Mouse (Mus musculus): ENCODE data around the gene Fgd6. TPM values are rescaled to one million over a fixed set of nuclear protein-coding genes. Genes with fewer than 3 reads are reported as not detected.

Fgd6 gene
- polyA plus RNA-seq, 1 experiment from 2014 or later = 3.3 TPM

DNA sequence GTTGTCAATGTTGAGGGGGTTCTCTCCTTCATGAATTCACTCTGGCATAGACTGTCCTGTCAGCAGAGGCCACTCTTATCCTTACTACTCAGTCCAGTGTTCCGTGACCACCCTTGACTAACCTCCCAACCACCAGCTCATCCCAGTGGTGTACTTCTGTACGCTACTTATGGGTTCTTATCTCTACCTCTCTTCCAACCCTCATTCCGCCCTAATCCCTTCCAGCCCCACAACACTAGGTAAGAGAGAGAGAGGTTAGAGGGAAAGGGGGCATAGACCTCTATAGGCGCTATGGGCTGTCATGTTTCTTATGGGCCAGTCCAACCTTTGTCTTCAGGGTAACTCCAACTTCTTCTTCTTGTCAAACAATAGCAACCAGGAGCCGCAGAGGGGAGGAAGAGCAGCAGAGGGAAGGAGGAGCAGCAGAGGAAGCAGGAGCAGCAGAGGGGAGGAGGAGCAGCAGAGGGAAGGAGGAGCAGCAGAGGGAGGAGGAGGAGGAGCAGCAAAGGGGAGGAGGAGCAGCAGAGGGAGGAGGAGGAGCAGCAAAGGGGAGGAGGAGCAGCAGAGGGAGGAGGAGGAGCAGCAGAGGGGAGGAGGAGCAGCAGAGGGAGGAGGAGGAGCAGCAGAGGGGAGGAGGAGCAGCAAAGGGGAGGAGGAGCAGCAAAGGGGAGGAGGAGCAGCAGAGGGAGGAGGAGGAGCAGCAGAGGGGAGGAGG lies 125.4 kb downstream of the Fgd6 start:
- no peaks in the 10 kb centered on the region for H3K4me1 ChIP-seq (ENCODE audit: insufficient read depth, low read length)
- H3K27me3 ChIP-seq (ENCODE audit: insufficient read depth, low read length) = no peaks in the 10 kb centered on the region
- no peak overlapping the region for H3K9ac ChIP-seq (replicated peaks; ENCODE audit: low read length)
- H3K4me2 ChIP-seq (replicated peaks; ENCODE audit: low read depth, low read length) = no peak overlapping the region
- no peak overlapping the region for H3K27ac ChIP-seq (ENCODE audit: low read length)
- H3K9me3 ChIP-seq (ENCODE audit: low read length) = no peaks in the 10 kb centered on the region
- H3K36me3 ChIP-seq (ENCODE audit: insufficient read depth, low read length) = peaks cover 34% of the 10 kb centered on the region
- 91% methylated on average over 5 of the region's 5 CpGs for WGBS
- no peak overlapping the region for H3K4me3 ChIP-seq (ENCODE audit: low read length)
- no peak for ATAC-seq (ENCODE audit: low FRiP score, low TSS enrichment)

DNA sequence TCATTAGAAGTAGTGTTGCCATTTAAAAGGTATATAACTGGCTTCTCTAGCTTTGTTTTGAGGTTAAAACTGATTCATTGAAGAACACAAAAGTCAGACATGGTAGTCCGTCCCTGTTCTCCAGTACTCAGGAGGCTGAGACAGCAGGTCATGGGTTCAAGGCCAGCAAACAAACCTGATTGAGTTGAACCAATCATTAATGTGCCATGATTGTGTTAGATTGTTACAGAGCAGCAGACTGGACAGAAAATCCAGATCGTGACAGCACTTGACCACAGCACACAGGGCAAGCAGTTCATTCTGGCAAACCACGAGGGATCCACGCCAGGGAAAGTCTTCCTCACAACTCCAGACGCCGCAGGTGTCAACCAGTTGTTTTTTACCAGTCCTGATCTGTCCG lies 126.2 kb downstream of the Fgd6 start:
- Histone ChIP-seq H3K4me1 (ENCODE audit: insufficient read depth, low read length) (no peaks in the 10 kb centered on the region), H3K27ac (ENCODE audit: low read length) (no peak overlapping the region), H3K4me2 (replicated peaks; ENCODE audit: low read depth, low read length) (no peak overlapping the region), H3K36me3 (ENCODE audit: insufficient read depth, low read length) (peaks cover 33% of the 10 kb centered on the region), H3K9me3 (ENCODE audit: low read length) (no peaks in the 10 kb centered on the region), H3K4me3 (ENCODE audit: low read length) (no peak overlapping the region), H3K27me3 (ENCODE audit: insufficient read depth, low read length) (no peaks in the 10 kb centered on the region), H3K9ac (replicated peaks; ENCODE audit: low read length) (no peak overlapping the region)
- ATAC-seq (ENCODE audit: low FRiP score, low TSS enrichment) = no peak
- WGBS = 94% methylated on average over 7 of the region's 7 CpGs

DNA sequence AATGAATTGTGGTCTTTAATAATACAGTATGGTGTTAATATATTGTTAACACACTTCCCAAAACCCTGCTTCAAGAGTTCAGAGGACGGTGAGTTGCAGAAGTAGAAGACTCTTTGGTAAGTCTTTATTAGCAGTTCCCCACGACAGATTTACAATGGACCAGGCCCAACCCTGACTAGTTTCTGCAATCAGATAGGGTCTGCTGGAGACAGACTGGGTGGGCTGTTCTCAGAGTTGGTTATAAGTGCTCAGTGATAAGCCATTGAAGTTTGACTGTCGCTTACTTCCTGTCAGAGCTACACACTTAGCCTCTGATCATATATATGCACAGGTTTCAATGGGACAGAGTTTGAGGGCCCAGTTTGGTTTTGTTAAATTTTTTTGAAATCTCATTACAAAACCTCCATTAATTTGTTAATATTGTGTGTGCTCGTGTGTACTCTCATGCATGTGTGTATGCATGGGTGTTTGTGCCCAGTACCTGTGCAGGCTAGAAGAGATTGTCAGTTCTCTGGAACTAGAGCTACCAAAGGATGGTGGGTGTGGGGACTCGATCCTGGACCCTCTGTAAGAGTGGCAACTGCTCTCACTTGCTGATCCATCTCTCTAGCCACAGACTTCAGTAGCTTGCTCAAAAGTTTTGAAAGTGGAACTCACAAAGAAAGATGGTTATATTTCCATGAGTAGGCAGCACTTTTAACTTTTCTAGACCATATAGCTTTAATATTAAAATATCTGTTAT lies 128.5 kb downstream of the Fgd6 start:
- WGBS = 76% methylated on average over 5 of the region's 5 CpGs
- Histone ChIP-seq H3K4me2 (replicated peaks; ENCODE audit: low read depth, low read length) (no peak overlapping the region), H3K4me1 (ENCODE audit: insufficient read depth, low read length) (no peaks in the 10 kb centered on the region), H3K27me3 (ENCODE audit: insufficient read depth, low read length) (no peaks in the 10 kb centered on the region), H3K36me3 (ENCODE audit: insufficient read depth, low read length) (peaks cover 41% of the 10 kb centered on the region), H3K9ac (replicated peaks; ENCODE audit: low read length) (no peak overlapping the region), H3K27ac (ENCODE audit: low read length) (no peak overlapping the region), H3K4me3 (ENCODE audit: low read length) (no peak overlapping the region), H3K9me3 (ENCODE audit: low read length) (no peaks in the 10 kb centered on the region)
- no peak for ATAC-seq (ENCODE audit: low FRiP score, low TSS enrichment)

DNA sequence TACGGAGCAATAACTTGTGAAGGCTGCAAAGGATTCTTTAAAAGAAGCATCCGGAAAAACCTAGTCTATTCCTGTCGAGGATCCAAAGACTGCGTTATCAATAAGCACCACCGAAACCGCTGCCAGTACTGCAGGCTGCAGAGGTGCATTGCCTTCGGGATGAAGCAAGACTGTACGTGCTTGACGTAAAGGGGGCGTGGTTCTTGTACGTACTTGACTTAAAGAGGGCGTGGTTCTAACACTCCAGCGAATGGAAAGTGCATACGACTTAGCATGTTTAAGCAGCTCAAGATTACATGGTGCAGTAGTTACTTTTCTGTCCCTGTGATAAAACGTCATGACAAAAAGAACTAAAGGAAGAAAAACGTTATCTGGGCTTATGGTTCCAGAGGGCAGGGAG lies 129.6 kb downstream of the Fgd6 start:
- H3K27ac ChIP-seq (ENCODE audit: low read length) = no peak overlapping the region
- 91% methylated on average over 16 of the region's 16 CpGs for WGBS
- no peak overlapping the region for H3K9ac ChIP-seq (replicated peaks; ENCODE audit: low read length)
- peaks cover 48% of the 10 kb centered on the region for H3K36me3 ChIP-seq (ENCODE audit: insufficient read depth, low read length)
- H3K4me2 ChIP-seq (replicated peaks; ENCODE audit: low read depth, low read length) = no peak overlapping the region
- 0 out of 2 replicates have a peak, but pooled peaks cover 3% of the 10 kb centered on the region for H3K9me3 ChIP-seq (ENCODE audit: low read length)
- H3K4me1 ChIP-seq (ENCODE audit: insufficient read depth, low read length) = no peaks in the 10 kb centered on the region
- no peak for ATAC-seq (ENCODE audit: low FRiP score, low TSS enrichment)
- no peaks in the 10 kb centered on the region for H3K27me3 ChIP-seq (ENCODE audit: insufficient read depth, low read length)
- H3K4me3 ChIP-seq (ENCODE audit: low read length) = no peak overlapping the region

DNA sequence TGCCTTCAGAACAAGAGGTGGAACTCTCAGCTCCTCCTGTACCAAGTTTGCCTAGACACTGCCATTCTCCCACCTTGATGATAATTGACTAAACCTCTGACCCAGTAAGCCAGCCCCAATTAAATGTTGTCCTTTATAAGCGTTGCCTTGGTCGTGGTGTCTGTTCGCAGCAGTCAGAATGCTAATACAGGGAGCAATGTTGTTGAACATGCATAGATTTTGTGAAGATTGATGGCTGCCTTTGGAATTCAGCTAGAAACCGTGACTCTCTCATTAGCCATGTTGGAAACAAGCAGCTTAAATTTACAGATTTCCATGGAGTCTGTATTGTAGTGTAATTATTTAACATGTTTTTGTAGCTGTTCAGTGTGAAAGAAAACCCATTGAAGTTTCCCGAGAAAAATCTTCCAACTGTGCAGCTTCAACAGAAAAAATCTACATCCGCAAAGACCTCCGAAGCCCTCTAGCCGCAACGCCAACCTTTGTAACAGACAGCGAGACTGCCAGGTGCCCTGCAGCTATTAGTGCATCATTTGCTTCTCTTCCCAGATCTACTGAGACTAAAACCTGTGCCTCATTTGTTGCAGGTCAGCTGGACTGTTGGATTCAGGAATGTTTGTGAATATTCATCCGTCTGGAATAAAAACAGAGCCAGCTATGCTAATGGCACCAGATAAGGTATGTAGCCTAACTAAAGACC lies 131.4 kb downstream of the Fgd6 start:
- H3K27me3 ChIP-seq (ENCODE audit: insufficient read depth, low read length) = no peaks in the 10 kb centered on the region
- H3K36me3 ChIP-seq (ENCODE audit: insufficient read depth, low read length) = peaks cover 48% of the 10 kb centered on the region
- 0 out of 2 replicates have a peak, but pooled peaks cover 3% of the 10 kb centered on the region for H3K9me3 ChIP-seq (ENCODE audit: low read length)
- no peak overlapping the region for H3K4me3 ChIP-seq (ENCODE audit: low read length)
- ATAC-seq (ENCODE audit: low FRiP score, low TSS enrichment) = no peak
- 92% methylated on average over 11 of the region's 11 CpGs for WGBS
- no peak overlapping the region for H3K9ac ChIP-seq (replicated peaks; ENCODE audit: low read length)
- no peaks in the 10 kb centered on the region for H3K4me1 ChIP-seq (ENCODE audit: insufficient read depth, low read length)
- H3K4me2 ChIP-seq (replicated peaks; ENCODE audit: low read depth, low read length) = no peak overlapping the region
- no peak overlapping the region for H3K27ac ChIP-seq (ENCODE audit: low read length)

DNA sequence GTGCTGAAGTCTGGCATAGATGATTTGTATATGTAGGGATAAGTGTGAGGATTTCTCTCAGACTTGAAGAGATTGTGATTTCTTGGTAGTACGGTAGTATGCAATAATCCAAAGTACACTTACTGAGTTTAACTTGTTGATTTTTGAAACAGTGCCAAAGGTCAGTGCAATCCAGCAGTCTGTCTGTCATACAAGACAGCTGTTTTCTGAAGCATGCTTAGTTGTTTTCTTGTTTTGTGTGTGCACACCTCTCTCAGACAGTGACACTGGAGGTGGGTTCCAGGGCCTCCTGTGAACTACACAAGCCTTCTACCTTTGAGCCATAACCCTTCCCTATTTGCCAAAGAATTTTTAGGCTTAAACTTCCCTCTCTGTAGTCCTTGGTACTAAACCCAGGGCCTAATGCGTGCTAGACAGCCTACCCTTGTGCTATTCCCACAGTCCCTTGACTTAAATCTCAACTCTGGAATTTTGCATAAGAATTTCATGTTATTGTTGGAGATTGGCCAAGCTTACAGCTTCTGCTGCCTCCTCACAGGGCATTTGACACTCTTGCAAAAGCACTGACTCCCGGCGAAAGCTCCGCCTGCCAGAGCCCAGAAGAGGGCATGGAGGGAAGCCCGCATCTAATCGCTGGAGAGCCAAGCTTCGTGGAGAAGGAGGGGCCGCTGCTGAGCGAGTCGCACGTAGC lies 135.8 kb downstream of the Fgd6 start:
- Histone ChIP-seq H3K4me1 (ENCODE audit: insufficient read depth, low read length) (no peaks in the 10 kb centered on the region), H3K9me3 (ENCODE audit: low read length) (0 out of 2 replicates have a peak, but pooled peaks cover 3% of the 10 kb centered on the region), H3K4me2 (replicated peaks; ENCODE audit: low read depth, low read length) (no peak overlapping the region), H3K9ac (replicated peaks; ENCODE audit: low read length) (no peak overlapping the region), H3K27ac (ENCODE audit: low read length) (no peak overlapping the region), H3K36me3 (ENCODE audit: insufficient read depth, low read length) (peaks cover 58% of the 10 kb centered on the region), H3K4me3 (ENCODE audit: low read length) (no peak overlapping the region), H3K27me3 (ENCODE audit: insufficient read depth, low read length) (no peaks in the 10 kb centered on the region)
- 53% methylated on average over 12 of the region's 12 CpGs for WGBS
- no peak; the same call in 1 of the 2 replicates for ATAC-seq (ENCODE audit: low FRiP score, low TSS enrichment)

DNA sequence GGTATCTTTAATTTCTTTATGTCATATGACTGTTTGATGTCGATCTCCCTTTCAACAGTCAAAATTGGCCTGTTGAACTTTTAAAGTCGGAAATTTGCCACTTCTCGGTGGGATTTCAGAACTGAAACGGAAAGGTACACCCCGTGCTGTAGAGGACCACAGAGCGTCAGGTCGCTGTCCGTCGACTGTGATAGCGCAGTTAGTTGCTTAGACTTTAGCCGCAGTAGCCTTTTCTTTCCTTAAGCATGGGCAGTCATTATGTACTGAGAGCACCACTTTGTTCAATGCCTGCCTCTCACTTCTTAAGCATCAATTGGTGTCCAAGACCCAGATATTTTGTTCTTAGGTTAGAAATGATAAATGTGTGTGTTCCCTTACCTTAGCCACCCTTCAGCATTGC lies 136.3 kb downstream of the Fgd6 start:
- ATAC-seq (ENCODE audit: low FRiP score, low TSS enrichment) = no peak
- Histone ChIP-seq H3K9me3 (ENCODE audit: low read length) (0 out of 2 replicates have a peak, but pooled peaks cover 3% of the 10 kb centered on the region), H3K27me3 (ENCODE audit: insufficient read depth, low read length) (no peaks in the 10 kb centered on the region), H3K27ac (ENCODE audit: low read length) (no peak overlapping the region), H3K4me3 (ENCODE audit: low read length) (no peak overlapping the region), H3K36me3 (ENCODE audit: insufficient read depth, low read length) (peaks cover 57% of the 10 kb centered on the region), H3K4me2 (replicated peaks; ENCODE audit: low read depth, low read length) (no peak overlapping the region), H3K4me1 (ENCODE audit: insufficient read depth, low read length) (no peaks in the 10 kb centered on the region), H3K9ac (replicated peaks; ENCODE audit: low read length) (no peak overlapping the region)
- 79% methylated on average over 11 of the region's 11 CpGs for WGBS

DNA sequence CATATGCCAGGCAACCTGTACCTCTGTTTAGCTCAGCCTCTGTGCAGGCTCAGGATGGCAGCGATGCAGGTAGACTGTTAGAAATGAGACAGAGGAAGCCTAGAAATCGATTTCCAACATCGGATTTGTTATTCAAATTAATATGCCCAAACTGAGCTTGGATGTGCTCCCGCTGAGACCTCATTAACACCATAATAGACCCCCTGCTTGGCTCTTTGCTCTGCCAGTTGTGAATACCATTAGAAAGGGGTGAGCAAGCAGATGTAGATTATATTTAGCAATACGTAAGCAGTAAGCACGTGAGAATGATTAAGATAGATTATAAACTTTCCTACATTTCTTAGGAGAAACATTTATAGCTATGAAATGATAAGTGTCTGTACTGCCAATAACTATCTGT lies 136.9 kb downstream of the Fgd6 start:
- H3K27me3 ChIP-seq (ENCODE audit: insufficient read depth, low read length) = no peaks in the 10 kb centered on the region
- WGBS = 79% methylated on average over 6 of the region's 6 CpGs
- H3K36me3 ChIP-seq (ENCODE audit: insufficient read depth, low read length) = peaks cover 51% of the 10 kb centered on the region

DNA sequence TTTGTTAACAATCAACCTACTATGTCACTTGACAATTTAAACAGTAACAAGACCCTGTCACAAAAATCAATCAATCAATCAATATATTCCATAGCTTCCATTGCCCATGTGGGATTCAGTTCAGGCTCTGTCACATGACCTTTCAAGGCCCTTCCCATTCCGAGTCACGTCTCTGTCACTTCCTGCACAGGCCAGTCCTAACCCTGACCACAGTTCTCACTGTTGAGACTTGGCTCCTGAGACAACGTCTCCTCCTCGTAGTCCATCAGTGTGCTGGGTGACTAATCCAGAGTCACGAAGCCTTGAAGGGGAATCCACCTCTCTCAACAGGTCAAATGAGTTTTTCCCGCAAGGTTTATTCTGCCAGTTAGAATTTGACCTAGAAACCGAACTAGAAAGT lies 138.9 kb downstream of the Fgd6 start:
- no peaks in the 10 kb centered on the region for H3K9me3 ChIP-seq (ENCODE audit: low read length)
- no peak overlapping the region for H3K4me2 ChIP-seq (replicated peaks; ENCODE audit: low read depth, low read length)
- H3K4me1 ChIP-seq (ENCODE audit: insufficient read depth, low read length) = no peaks in the 10 kb centered on the region
- H3K27me3 ChIP-seq (ENCODE audit: insufficient read depth, low read length) = no peaks in the 10 kb centered on the region
- H3K9ac ChIP-seq (replicated peaks; ENCODE audit: low read length) = no peak overlapping the region
- H3K4me3 ChIP-seq (ENCODE audit: low read length) = no peak overlapping the region
- 84% methylated on average over 7 of the region's 7 CpGs for WGBS
- no peak for ATAC-seq (ENCODE audit: low FRiP score, low TSS enrichment)
- no peak overlapping the region for H3K27ac ChIP-seq (ENCODE audit: low read length)
- H3K36me3 ChIP-seq (ENCODE audit: insufficient read depth, low read length) = peaks cover 34% of the 10 kb centered on the region

More for the DNA sequence above, 136.9 kb downstream of the Fgd6 start:
- no peak overlapping the region for H3K4me2 ChIP-seq (replicated peaks; ENCODE audit: low read depth, low read length)
- no peaks in the 10 kb centered on the region for H3K4me1 ChIP-seq (ENCODE audit: insufficient read depth, low read length)
- ATAC-seq (ENCODE audit: low FRiP score, low TSS enrichment) = no peak
- H3K27ac ChIP-seq (ENCODE audit: low read length) = no peak overlapping the region
- 0 out of 2 replicates have a peak, but pooled peaks cover 3% of the 10 kb centered on the region for H3K9me3 ChIP-seq (ENCODE audit: low read length)
- no peak overlapping the region for H3K9ac ChIP-seq (replicated peaks; ENCODE audit: low read length)
- H3K4me3 ChIP-seq (ENCODE audit: low read length) = no peak overlapping the region
